Mouse (Mus musculus) gonadal fat pad, adult 2 months (tissue): ENCODE data around the gene Cdhr2. TPM values are rescaled to one million over a fixed set of nuclear protein-coding genes. Genes with fewer than 3 reads are reported as not detected.

Experiments
- DNase-seq: peaks from one replicate; pipeline ENCODE4 v3.0.0-alpha.2; 2012; ENCODE audit warnings: low read depth
- polyA plus RNA-seq: library from polyadenylated mRNA; depleted of rRNA; stranded (reverse); fragments of >200 nt; gene quantifications from 2 replicates; pipeline ENCODE4 v1.2.3, GENCODE M21; 2012

Gene Cdhr2
- polyA plus RNA-seq, 1 experiment = 4.8 TPM

DNA sequence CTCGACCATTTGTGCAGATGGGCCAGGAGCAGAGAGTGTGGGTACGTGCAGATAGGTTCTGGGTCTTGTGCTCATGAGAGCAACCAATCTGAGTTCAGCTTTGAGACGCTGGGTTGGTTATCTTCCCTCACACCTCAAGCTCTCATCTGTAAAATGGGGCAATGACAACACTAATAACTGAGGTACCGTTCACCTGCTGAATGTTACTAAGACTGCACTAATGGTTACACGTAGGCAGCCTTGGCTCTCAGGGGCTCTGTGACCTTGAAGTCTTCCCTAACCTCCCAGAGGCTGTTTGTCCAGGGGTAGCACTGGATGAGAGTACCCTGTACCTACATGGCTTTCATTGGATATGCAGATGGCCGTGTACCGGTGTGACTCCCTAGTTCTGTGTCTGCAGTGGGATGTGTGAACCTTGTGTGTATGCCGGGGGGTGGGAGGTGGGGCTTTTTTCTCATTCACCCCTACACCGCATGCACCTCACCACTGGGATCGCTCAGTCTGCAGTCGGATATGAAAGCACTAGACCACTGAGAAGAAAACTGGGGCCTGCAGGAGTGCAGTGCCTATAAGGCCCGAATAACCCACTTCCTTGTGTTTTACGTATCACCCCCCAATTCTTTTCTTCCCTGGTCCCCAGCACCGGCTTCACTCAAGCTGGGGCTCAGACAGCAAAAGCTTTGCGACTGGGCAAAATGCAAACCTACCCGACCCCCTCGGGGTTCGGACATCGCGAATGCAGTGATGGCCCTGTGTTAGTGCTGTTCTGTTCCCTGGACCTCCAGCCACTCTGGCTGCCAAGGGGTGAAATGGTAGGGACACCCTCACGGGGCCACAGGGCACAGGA, 8.3 kb upstream of the Cdhr2 start:
- DNase-seq = no peak

DNA sequence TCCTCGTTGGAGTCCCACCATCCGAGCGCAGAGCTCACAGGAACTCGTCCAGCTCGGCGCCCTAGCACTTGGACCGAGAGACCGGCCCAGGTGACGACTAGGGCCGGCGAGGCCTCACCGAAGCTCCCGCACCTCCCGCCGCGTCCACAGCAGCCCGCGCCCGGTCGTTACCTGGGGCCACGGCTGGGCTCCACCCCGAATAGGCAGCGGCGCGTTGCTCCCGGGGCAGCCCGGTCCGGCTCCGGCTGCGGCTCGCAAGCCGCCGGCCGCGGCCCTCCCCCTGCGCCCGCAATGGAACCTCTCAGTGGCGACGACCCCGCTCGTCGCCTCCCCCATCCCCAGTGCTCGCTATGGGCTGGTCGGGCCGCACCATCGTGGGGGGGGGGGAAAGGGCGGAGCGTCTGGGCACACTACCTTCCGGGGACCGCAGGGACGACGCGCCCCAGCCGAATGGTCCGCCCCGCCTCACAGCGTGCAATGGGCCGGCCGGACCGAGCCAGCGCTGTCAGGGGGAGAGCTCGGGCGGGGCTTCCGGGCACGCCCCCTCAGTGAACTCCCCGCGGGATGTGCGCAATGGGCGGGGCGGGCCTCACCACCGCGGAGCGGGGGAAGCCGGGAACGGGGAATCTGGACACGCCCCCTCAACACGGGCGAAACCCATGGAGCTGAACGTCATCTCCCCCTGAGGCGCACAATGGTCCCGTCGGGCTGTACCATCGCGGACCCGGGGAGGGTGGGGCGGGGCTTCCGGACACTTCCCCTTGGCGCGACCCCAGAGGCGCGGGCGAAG, 7.5 kb upstream of the Cdhr2 start, which contains the start of gene Rnf44:
Gene Rnf44, minus strand, starts transcription at position 350 of the 790 bp plus-strand sequence.
- DNase-seq = peak; percentile 75

- no peak for DNase-seq
Observed at GRCm38 (mm10) chr13:54694348-54695060, 6.8 kb upstream of the Cdhr2 start.

DNA sequence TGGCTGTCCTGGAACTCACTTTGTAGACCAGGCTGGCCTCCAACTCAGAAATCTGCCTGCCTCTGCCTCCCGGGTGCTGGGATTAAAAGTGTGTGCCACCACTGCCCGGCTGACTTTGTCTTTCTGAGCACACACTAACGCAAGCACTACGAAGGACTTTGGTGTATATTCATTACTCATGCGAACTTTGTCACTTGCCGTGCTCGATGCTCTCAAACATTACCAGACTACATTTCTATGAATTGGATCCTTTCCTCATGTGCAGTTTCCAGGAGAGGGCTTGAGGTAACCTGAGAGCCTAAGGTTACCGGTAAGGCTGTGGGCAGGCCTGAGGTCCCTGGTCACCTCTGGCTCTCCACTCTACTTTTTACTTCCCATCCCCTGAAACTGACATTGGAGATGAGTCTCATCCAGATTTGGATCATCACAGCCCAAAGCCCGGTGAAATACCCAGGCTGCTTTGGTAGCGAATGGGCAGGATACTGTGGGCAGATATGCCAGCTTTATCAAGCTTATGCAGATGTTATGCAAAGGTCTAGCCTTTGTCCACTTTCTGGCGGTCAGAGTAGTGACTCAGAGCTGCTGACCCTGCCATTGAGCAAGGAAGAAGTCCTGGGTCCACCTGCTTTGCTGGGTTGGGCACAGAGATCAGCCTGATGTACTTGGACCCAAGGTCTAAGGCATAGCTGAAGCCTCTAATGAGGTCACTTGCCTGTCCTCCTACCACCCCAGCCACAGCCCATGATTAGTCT, 5.6 kb upstream of the Cdhr2 start:
- no peak for DNase-seq

- DNase-seq = no peak
Observed at GRCm38 (mm10) chr13:54702507-54702906, 1.2 kb downstream of the Cdhr2 start.

DNA sequence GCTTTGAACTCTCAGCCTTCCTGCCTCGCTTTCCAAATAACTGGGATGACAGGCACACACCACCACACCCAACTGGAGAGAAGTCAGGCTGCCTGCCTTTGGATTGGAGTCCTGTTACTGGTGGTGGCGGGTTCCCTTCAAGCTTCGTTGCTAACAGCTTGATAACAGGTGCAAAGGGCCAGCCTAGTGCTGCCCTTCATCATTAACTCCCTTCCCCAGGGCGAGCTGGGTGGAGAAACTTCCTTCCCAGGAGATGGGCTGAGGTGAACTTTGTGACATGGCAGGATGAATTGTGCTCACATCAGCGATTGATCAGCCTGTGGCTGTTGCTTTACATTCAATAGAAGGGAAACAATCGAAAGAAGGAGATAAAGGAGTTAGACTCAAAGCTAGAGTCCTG, 3.6 kb downstream of the Cdhr2 start:
- DNase-seq = no peak

GRCm38 (mm10) chr13:54710866-54711265, 9.6 kb downstream of the Cdhr2 start:
- no peak for DNase-seq

DNA sequence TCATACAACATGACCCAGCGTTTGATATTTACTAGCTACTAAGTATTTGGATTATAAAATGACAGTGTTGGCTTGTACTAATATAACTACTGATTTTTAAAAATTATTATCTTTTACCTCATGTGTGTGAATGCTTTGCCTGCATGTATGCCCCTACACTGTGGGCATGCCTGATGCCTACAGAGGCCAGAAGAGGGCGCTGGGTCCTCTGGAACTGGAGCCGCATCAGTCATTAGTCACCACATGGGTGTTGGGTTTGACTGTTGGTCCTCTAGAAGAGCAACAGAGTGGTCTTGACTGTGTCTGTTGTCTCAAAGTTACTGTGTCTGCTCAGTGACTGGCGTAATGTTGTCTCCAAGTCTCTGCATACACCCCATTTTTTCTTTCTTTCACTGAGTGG, 13.1 kb downstream of the Cdhr2 start:
- no peak for DNase-seq

- no peak for DNase-seq
Observed at GRCm38 (mm10) chr13:54714996-54715395, 13.7 kb downstream of the Cdhr2 start.

- no peak for DNase-seq
Observed at GRCm38 (mm10) chr13:54716916-54717315, 15.7 kb downstream of the Cdhr2 start.

- DNase-seq = no peak
Observed at GRCm38 (mm10) chr13:54723143-54723542, 21.9 kb downstream of the Cdhr2 start.

- no peak for DNase-seq
Observed at GRCm38 (mm10) chr13:54726131-54726530, 24.9 kb downstream of the Cdhr2 start.

DNA sequence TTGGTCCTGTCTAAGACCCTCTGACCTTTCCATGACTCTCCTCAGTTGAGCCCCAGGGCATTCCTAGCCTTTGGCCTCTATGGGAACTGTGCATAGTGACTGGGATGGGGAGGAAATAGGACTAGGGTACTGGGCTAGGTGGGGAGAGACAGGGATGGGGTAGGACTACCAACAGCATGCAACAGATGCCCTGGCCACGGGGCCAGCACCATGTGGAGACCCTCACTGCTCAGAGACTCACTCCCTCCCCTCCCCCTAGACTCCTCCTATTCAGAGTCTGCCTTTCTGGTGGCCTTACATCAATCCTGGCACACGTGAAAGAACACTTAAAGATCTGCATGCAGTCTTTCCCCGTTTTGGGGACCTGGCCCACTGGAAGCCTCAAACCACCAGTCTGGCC, 35.7 kb downstream of the Cdhr2 start:
- no peak for DNase-seq

GRCm38 (mm10) chr13:54737488-54738212, 36.4 kb downstream of the Cdhr2 start:
- DNase-seq = no peak

DNA sequence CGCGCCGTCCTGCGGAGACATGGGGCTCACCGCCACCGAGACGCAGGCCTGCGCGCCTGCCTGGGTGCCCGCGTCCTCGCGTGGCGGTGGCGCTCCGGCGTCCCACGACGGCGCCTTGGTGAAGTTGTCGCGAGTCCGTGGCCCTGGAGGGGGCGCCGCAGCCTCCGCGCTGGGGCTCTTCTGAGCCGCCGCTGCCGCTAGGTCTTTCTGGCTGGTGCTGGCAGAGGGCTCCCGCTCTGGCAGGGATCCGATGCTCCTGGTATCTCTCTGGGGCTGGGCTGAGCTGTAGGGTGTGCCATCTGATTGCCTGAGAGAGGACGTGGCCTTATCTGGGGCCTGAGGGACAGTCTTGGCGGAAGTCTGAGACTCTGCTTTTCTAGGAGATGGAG, 36.9 kb downstream of the Cdhr2 start:
- DNase-seq = no peak

DNA sequence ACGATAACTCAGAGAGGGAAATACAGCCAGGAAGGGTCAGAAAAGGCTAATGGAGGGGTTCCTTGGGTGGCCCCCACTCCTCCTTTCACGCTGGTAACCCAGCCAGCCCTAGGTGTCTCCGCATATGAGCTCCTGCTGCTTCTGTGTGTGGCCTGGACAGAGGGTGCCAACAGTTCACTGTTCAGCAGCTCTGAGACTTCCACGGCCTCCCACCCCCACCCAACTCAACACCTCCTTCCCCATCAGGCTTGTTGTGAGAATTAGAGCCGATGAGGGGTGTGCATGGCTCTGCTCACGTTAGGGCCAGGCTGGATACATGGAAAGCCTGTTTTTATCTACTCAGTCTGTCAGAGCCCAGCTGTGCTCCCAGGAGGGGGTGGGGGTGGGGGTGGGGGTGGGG, 44.8 kb downstream of the Cdhr2 start:
- no peak for DNase-seq

DNA sequence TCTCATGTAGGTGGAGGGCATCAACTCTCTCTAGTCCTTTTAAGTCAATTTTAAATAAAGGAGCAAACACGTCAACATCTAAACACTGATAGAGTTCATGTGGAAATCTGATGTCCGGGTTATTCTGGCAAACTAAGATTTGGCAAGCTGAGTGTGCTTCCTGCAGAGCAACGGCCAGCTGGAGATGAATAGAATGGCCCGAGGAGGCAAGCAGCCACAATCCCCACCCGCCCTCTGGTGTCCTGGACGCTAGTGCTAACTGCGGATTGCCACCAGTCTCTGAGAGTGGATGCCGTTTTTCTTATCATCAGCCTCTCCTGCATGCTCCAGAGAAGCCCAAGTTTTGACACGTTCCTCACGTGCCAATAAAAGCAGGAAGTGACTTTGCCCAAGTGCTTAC, 45.6 kb downstream of the Cdhr2 start:
- DNase-seq = no peak

GRCm38 (mm10) chr13:54748190-54748589, 46.9 kb downstream of the Cdhr2 start:
- DNase-seq = no peak

DNA sequence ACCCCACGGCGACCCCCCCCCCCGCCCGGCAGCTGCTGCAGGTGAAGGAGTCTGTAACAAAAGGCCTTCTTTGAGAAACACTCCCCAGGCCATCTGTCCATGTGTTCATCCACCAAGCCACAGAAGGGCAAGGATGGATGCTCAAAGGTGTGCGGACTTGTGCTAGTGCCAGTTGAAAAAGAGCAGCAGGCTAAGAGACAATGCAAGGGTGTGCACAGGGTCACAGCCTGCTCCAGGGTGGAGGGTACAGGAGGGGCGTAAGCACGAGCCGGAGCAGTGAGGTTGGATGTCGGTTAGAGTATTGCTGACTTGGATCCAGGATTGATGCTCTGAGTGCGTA, 47.4 kb downstream of the Cdhr2 start:
- DNase-seq = no peak

DNA sequence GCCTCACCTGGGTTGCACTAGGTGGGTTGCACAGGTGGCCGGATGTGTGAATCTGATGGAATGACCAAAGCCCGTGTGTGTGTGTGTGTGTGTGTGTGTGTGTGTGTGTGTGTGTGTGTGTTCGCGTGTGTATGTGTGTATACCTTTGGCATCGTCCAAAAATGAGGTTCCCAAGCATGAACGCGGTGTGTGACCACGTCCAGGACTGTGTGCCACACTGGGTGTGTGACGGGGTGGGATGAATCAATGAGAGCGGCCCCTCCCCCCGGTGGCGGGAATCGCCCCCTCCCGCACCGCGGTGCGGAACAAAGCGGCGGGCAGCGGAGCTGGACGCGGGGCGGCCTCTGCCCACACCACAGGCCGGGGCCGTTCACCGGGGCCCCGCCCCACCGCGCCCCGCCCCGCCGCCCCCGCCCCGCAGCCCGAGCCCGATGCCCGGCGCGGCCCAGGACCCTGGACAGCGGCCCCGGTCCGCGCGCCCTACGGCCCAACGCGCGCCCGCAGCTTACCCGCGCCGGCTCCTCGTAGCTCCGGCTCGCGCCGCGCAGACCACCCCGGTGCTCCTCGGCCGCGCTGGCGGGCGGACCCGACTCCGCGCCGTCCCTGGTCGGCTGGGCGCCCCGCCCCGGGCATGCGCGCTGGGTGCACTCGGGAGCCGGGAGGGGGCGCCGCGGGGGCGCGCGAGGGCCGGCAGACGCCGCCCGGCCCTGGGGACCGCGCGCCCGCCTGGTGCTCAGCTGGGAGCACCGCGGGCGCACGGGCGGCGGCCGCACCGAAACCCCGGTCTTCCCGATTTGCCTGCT, 48.0 kb downstream of the Cdhr2 start:
- DNase-seq = no peak
